Mouse (Mus musculus): ENCODE measurements around the gene Guca1b. TPM values are rescaled to one million over a fixed set of nuclear protein-coding genes. Genes with fewer than 3 reads are reported as not detected.
"Not testable (repeated sequence)": the region's sequence is repeated elsewhere in the genome, so short reads cannot be mapped to it uniquely, and the experiment has no call there.

Guca1b gene
- polyA plus RNA-seq, 1 experiment: 1.3 TPM

DNA sequence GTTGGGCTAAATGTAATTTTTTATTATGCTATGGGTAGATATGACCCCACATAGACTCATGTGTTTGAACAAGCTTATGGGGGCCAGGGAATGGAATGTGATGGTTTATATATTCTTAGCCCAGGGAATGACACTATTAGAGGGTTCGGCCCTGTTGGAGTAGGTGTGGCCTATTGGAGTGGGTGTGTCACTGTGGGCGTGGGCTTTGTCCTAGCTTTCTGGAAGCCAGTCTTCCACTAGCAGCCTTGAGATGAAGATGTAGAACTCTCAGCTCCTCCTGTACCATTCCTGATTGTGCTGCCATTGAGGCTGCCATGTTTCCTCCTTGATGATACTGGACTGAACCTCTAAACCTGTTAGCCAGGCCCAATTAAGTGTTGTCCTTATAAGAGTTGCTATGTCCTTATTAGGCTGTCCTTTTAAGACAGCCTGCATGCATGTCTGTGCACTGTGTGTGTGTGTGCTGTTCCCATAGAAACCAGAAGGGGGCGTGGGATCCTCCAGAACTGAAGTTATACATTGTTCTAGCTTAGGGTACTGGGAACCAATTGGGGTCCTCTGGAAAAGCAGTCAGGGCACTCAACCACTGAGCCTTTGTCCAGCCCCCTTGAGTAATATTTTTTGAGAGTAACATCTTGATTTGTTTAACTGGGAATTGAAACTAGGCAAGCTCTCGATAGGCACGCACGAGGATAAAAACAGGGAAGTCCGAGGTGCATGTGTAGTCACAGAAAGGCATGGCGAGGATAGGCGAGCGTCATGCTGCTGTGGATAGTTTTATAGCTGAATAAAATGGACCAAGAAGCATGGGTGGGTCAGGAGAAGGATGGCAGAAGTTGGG, 22.7 kb downstream of the Guca1b start:
- TF ChIP-seq POLR2A (IDR thresholded peaks at IDR 0.05; ENCODE audit: borderline replicate concordance, extremely low read depth, low read depth, low read length) (no peak), CTCF (IDR thresholded peaks at IDR 0.05; ENCODE audit: insufficient read depth, low read length) (no peak)
- no peak for DNase-seq
- H3K4me3 ChIP-seq (replicated peaks; ENCODE audit: extremely low read depth, low read depth, low read length): no peak overlapping the region
- no peaks in the 10 kb centered on the region for H3K4me1 ChIP-seq (ENCODE audit: control insufficient read depth, insufficient read depth, low read length)
- 58% methylated on average over 10 of the region's 10 CpGs for WGBS

DNA sequence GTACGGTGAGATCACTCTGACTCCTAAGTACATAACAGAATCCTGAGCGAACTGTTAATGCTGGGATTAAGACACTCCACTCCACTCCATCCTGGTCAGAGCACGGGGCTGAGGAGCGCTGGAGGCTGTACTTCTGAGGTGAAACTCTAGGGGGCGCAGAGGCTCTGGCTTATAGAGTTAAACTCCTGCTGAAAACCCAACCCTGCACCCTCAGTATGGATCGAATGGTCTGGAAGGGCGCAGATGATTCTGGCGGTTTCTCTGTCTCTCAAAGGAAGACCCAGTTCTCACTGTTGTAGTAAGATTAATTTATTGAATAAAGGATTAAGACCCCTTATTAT, 23.3 kb downstream of the Guca1b start:
- H3K4me3 ChIP-seq (replicated peaks; ENCODE audit: extremely low read depth, low read depth, low read length): no peak overlapping the region
- TF ChIP-seq CTCF (IDR thresholded peaks at IDR 0.05; ENCODE audit: insufficient read depth, low read length): peak; percentile 73
- no peak for TF ChIP-seq POLR2A (IDR thresholded peaks at IDR 0.05; ENCODE audit: borderline replicate concordance, extremely low read depth, low read depth, low read length)
- DNase-seq: peak; percentile 70
- no peaks in the 10 kb centered on the region for H3K4me1 ChIP-seq (ENCODE audit: control insufficient read depth, insufficient read depth, low read length)
- 18% methylated on average over 8 of the region's 8 CpGs for WGBS

DNA sequence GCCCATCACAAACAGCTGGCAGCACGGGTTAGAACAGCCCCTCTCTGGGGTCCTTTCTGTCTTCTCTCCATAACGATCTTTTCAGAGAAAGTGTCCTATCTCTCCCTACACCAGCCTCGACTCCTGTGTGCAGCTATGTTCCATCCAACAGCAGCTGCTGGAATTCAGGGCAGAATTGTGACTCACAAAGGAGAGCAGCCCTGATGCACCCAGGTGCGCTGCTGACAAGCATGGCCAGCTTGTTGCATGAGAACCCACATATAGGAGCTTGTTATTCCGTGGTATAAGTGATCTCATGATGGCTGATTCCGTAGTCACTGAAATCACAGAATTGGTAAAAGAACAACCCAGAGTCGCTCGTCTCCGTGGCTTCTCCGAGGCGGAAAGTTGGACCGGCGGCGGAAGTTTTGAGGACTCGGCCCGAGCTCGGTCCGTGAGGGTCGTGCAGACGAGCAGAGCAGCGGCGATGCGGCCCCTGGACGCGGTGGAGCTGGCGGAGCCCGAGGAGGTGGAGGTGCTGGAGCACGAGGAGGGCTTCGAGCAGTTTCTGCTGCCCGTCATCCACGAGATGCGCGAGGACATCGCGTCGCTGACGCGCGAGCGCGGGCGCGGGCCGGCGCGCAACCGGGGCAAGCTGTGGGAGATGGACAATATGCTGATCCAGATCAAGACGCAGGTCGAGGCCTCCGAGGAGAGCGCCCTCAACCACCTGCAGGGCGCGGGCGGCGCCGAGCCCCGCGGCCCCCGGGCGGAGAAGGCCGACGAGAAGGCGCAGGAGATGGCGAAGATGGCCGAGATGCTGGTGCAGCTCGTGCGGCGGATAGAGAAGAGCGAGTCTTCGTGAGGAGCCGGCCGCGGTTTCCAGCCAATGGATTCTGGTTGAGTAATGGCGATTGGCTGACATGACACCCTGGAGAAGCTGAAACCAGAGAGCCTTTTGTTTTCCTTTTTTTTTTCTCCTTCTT, 25.0 kb downstream of the Guca1b start:
- WGBS: 4% methylated on average over 74 of the region's 74 CpGs
- not testable (repeated sequence) for H3K4me3 ChIP-seq (replicated peaks; ENCODE audit: extremely low read depth, low read depth, low read length); H3K4me1 ChIP-seq (ENCODE audit: control insufficient read depth, insufficient read depth, low read length)
- peak; percentile 46 for DNase-seq

- Histone ChIP-seq H3K4me3 (replicated peaks; ENCODE audit: extremely low read depth, low read depth, low read length) (no peak overlapping the region), H3K4me1 (ENCODE audit: control insufficient read depth, insufficient read depth, low read length) (no peaks in the 10 kb centered on the region)
- TF ChIP-seq POLR2A (IDR thresholded peaks at IDR 0.05; ENCODE audit: borderline replicate concordance, extremely low read depth, low read depth, low read length) (no peak), CTCF (IDR thresholded peaks at IDR 0.05; ENCODE audit: insufficient read depth, low read length) (no peak)
- no peak for DNase-seq
- whole genome bisulfite sequencing: 79% methylated on average over 2 of the region's 2 CpGs
Measured at GRCm38 (mm10) chr17:47420195-47420594, 35.0 kb downstream of the Guca1b start.

DNA sequence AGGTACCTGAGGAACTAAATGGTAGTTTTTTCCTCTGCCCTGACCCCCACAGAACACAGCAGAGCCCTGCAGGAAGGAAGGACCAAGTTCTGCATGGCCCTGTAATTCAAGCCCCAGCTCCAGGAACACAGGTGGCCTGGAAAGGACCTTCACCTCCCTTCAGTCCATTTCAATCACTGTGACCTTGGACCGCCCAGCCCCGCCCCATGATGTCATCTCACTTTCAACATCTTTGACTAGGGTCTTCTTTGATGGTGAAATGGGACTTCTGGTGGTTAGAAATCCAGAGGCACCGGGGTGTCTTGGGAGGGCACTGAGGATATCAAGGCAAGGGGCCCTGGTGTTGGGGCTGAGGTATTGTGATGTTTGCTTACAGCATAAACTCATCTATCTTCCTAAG, 36.4 kb downstream of the Guca1b start:
- DNase-seq: no peak
- no peak for TF ChIP-seq CTCF (IDR thresholded peaks at IDR 0.05; ENCODE audit: insufficient read depth, low read length)
- TF ChIP-seq POLR2A (IDR thresholded peaks at IDR 0.05; ENCODE audit: borderline replicate concordance, extremely low read depth, low read depth, low read length): no peak
- H3K4me1 ChIP-seq (ENCODE audit: control insufficient read depth, insufficient read depth, low read length): no peaks in the 10 kb centered on the region
- H3K4me3 ChIP-seq (replicated peaks; ENCODE audit: extremely low read depth, low read depth, low read length): no peak overlapping the region
- WGBS: 86% methylated on average over 3 of the region's 3 CpGs

- 100% methylated on average over 1 of the region's 1 CpGs for WGBS
Measured at GRCm38 (mm10) chr17:47422616-47423015, 37.4 kb downstream of the Guca1b start.

GRCm38 (mm10) chr17:47424186-47424585, 39.0 kb downstream of the Guca1b start:
- DNase-seq: no peak
- TF ChIP-seq CTCF (IDR thresholded peaks at IDR 0.05; ENCODE audit: insufficient read depth, low read length): no peak
- TF ChIP-seq POLR2A (IDR thresholded peaks at IDR 0.05; ENCODE audit: borderline replicate concordance, extremely low read depth, low read depth, low read length): no peak
- Histone ChIP-seq H3K4me3 (replicated peaks; ENCODE audit: extremely low read depth, low read depth, low read length) (no peak overlapping the region), H3K4me1 (ENCODE audit: control insufficient read depth, insufficient read depth, low read length) (no peaks in the 10 kb centered on the region)
- 55% methylated on average over 6 of the region's 6 CpGs for WGBS

More at GRCm38 (mm10) chr17:47422616-47423015, 37.4 kb downstream of the Guca1b start:
- H3K4me1 ChIP-seq (ENCODE audit: control insufficient read depth, insufficient read depth, low read length); DNase-seq; H3K4me3 ChIP-seq (replicated peaks; ENCODE audit: extremely low read depth, low read depth, low read length): not testable (repeated sequence)

GRCm38 (mm10) chr17:47427316-47427715, 42.1 kb downstream of the Guca1b start:
- 77% methylated on average over 6 of the region's 6 CpGs for WGBS
- DNase-seq: no peak
- no peak overlapping the region for H3K4me3 ChIP-seq (replicated peaks; ENCODE audit: extremely low read depth, low read depth, low read length)
- no peaks in the 10 kb centered on the region for H3K4me1 ChIP-seq (ENCODE audit: control insufficient read depth, insufficient read depth, low read length)
- TF ChIP-seq POLR2A (IDR thresholded peaks at IDR 0.05; ENCODE audit: borderline replicate concordance, extremely low read depth, low read depth, low read length) (no peak), CTCF (IDR thresholded peaks at IDR 0.05; ENCODE audit: insufficient read depth, low read length) (no peak)

DNA sequence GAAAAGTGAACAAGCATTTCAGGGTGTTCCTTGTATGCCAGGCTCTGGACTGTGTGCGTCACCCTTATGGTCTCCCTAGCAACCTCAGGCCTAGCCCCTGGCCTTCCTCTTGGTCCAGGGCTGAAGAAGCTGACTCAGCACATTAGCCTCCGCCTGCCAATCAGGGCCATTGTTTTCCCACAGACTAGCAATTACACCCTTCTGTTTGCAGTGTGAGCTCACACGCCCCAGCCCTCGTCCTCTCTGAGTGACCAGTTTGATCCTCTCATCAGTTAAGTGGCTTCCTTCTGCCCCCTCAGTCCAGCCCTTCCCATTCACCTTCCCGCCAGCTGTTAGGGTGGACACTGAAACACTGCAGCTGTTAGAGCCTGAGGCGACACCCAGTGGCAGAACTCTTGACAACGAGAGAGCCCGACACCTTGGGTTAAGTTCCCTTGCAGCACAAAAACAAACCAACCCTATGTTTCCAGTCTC, 43.7 kb downstream of the Guca1b start:
- WGBS: 10% methylated on average over 8 of the region's 8 CpGs
- Histone ChIP-seq H3K4me1 (ENCODE audit: control insufficient read depth, insufficient read depth, low read length) (no peaks in the 10 kb centered on the region), H3K4me3 (replicated peaks; ENCODE audit: extremely low read depth, low read depth, low read length) (no peak overlapping the region)
- TF ChIP-seq CTCF (IDR thresholded peaks at IDR 0.05; ENCODE audit: insufficient read depth, low read length): peak; percentile 59; the same call in 1 of the 2 replicates
- TF ChIP-seq POLR2A (IDR thresholded peaks at IDR 0.05; ENCODE audit: borderline replicate concordance, extremely low read depth, low read depth, low read length): no peak
- DNase-seq: peak; percentile 57

Measured in lung, adult 2 months (tissue).